Mouse (Mus musculus) limb, embryonic 12.5 days (tissue): Measurements from ENCODE around the gene Dnah2. TPM values are rescaled to one million over a fixed set of nuclear protein-coding genes. Genes with fewer than 3 reads are reported as not detected.

Experiments
- ATAC-seq: fragments of 200-750 bp; cut with Nextera tagmentation; 2 replicates; pipeline ENCODE4 v1.8.0; 2017; ENCODE audit warnings: low read depth, moderate TSS enrichment; ENCODE audit not compliant: insufficient number of reproducible peaks, insufficient read depth, low FRiP score, low TSS enrichment
- H3K27ac ChIP-seq: fragments of 300-500 bp; sonication (generic); 2 replicates; pipeline ENCODE4 v1.5.1; 2016; ENCODE audit warnings: mild to moderate bottlenecking, moderate library complexity
- H3K27me3 ChIP-seq: fragments of 300-500 bp; sonication (generic); 2 replicates; pipeline ENCODE4 v1.6.1; 2016; ENCODE audit warnings: mild to moderate bottlenecking, moderate library complexity
- H3K36me3 ChIP-seq: fragments of 300-500 bp; sonication (generic); 2 replicates; pipeline ENCODE4 v1.6.1; 2016; ENCODE audit warnings: mild to moderate bottlenecking, moderate library complexity
- H3K4me1 ChIP-seq: fragments of 300-500 bp; sonication (generic); replicated peaks from 2 replicates; pipeline ENCODE4 v1.6.1; 2016
- H3K4me2 ChIP-seq: fragments of 300-500 bp; sonication (generic); 2 replicates; pipeline ENCODE4 v1.6.1; 2016; ENCODE audit warnings: mild to moderate bottlenecking, moderate library complexity
- H3K4me3 ChIP-seq: fragments of 300-500 bp; sonication (generic); replicated peaks from 2 replicates; pipeline ENCODE4 v1.5.1; 2016; ENCODE audit warnings: mild to moderate bottlenecking
- H3K9ac ChIP-seq: fragments of 300-500 bp; sonication (generic); replicated peaks from 2 replicates; pipeline ENCODE4 v1.6.1; 2016; ENCODE audit warnings: mild to moderate bottlenecking, moderate library complexity
- H3K9me3 ChIP-seq: fragments of 300-500 bp; sonication (generic); 2 replicates; pipeline ENCODE4 v1.6.1; 2016; ENCODE audit warnings: mild to moderate bottlenecking, moderate library complexity
- WGBS: fragments of 180-500 bp; shearing (Covaris S2); methylation state at CpG from one replicate; pipeline ENCODE4 v1.1.7; 2016; 5-methylcytosine and 5-hydroxymethylcytosine counted together
- polyA plus RNA-seq: library from polyadenylated mRNA; unstranded; fragments of >200 nt; fragmentation: Nextera tagmentation; extraction: Ambion mirVana; gene quantifications from 2 replicates; pipeline ENCODE4 v1.2.1, GENCODE M21; 2016

Gene Dnah2
- polyA plus RNA-seq, 1 experiment from 2014 or later = 1.9 TPM

DNA sequence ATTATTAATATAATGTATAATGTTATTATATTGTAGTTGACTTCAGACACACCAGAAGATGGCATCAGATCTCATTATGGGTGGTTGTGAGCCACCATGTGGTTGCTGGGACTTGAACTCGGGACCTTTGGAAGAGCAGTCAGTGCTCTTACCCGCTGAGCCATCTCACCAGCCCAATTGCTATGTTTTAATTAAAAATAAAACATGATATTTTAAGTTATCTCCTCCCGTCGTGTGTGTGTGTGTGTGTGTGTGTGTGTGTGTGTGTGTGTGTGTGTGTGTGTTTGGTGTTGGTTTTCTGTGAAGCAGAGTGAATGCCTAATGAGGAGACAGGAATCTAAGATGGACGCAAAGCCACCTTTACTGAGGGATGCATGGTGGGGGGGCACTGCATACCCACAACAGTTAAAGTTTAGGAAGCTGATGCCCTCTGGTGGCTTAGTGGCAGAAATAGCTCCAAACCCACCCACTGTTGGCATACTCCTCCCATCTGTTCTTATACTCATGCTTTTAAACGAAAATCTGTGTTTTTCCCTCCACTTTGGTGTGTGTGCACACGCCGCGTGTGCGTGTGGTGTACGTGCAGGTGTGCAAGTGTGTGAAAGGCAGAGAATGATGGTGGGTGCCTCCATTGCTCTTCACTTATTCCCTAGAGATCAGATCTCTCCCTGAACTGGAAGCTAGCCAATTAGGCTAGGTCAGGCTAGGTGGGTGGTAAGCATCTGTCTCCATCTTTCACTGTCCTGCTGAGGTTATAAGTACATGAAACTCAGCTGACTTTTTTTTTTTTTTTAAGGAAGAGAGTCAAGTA, 116.9 kb downstream of the Dnah2 start:
- Histone ChIP-seq H3K27me3 (no peaks in the 10 kb centered on the region; the same call in 1 of the 2 replicates), H3K9me3 (no peaks in the 10 kb centered on the region), H3K4me3 (no peak overlapping the region), H3K27ac (no peak overlapping the region), H3K36me3 (no peaks in the 10 kb centered on the region), H3K4me2 (0 out of 2 replicates have a peak overlapping the region, but pooled peaks have one; percentile 28), H3K4me1 (peaks cover 18% of the 10 kb centered on the region), H3K9ac (no peak overlapping the region)
- ATAC-seq = no peak
- WGBS = 32% methylated on average over 11 of the region's 11 CpGs

DNA sequence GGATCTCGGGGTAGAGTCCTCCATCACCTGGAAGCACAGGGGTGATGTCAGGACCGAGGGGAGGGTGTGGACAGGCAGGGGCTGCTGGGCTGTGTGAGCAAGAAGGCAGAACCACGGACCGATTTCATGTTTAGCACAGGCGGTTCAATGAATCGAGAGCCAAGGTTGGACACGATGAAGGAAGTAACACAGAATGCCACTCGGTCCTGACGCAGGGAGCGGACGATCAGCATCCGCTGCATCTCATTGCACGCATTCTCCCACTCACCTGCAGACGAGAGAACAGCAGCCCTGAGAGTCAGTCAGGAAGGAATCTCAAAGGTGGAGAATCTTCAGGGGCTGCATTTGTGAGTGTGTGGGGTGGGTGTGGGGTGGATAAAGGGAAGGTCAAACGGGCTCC, 118.3 kb downstream of the Dnah2 start:
- H3K9me3 ChIP-seq = no peaks in the 10 kb centered on the region
- WGBS = 90% methylated on average over 15 of the region's 15 CpGs
- no peaks in the 10 kb centered on the region; the same call in 1 of the 2 replicates for H3K27me3 ChIP-seq
- H3K4me3 ChIP-seq = no peak overlapping the region
- no peak for ATAC-seq
- no peaks in the 10 kb centered on the region for H3K36me3 ChIP-seq
- no peak overlapping the region for H3K9ac ChIP-seq
- no peak overlapping the region for H3K4me2 ChIP-seq
- H3K27ac ChIP-seq = no peak overlapping the region
- H3K4me1 ChIP-seq = peaks cover 18% of the 10 kb centered on the region

DNA sequence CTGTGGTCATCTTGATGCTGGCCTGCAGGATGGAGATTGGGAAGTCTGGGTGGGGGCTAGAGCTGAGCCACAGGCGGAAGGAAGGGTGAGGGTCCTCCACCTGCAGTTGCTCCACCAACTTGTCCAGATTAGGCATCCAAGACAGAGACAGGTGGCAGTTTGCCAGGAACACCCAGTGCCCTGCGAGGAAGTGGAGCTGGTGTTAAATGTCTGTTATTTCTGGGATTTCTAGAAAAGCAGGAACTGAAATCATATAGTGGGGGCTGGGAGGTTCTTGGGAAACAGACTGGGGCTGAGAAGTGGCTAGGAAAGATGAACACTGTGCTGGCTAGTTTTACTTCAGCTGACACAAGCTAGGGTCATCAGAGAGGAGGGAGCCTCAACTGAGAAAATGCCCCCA, 119.6 kb downstream of the Dnah2 start:
- Histone ChIP-seq H3K27ac (no peak overlapping the region; the same call in 1 of the 2 replicates), H3K9ac (no peak overlapping the region), H3K9me3 (no peaks in the 10 kb centered on the region), H3K36me3 (no peaks in the 10 kb centered on the region), H3K27me3 (no peaks in the 10 kb centered on the region), H3K4me3 (no peak overlapping the region), H3K4me1 (peaks cover 18% of the 10 kb centered on the region), H3K4me2 (no peak overlapping the region)
- WGBS = 39% methylated on average over 2 of the region's 2 CpGs
- ATAC-seq = no peak

DNA sequence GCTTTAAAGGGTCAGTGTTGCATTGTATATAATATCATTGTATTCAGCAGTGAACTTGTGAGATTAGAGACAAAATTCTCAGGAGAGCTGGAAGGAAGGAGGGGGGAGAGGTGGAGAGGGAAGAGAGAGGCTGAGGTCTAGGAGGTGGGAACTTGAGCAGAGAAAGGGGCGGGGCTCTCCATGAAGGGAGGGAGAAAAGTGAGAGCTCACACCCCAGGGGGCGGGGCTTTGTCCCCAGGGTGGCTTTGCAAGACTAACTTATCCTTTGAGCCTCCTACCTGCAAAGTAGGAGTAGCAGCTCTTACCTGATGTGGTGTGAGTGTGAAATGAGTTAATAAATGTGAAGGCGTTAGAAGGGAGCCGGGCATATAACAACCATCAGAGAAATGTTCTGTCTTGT, 120.2 kb downstream of the Dnah2 start:
- Histone ChIP-seq H3K4me1 (peaks cover 18% of the 10 kb centered on the region), H3K9ac (no peak overlapping the region), H3K4me2 (no peak overlapping the region), H3K36me3 (no peaks in the 10 kb centered on the region), H3K27me3 (no peaks in the 10 kb centered on the region), H3K27ac (no peak overlapping the region), H3K4me3 (no peak overlapping the region), H3K9me3 (no peaks in the 10 kb centered on the region)
- WGBS = 18% methylated on average over 4 of the region's 4 CpGs
- ATAC-seq = no peak

DNA sequence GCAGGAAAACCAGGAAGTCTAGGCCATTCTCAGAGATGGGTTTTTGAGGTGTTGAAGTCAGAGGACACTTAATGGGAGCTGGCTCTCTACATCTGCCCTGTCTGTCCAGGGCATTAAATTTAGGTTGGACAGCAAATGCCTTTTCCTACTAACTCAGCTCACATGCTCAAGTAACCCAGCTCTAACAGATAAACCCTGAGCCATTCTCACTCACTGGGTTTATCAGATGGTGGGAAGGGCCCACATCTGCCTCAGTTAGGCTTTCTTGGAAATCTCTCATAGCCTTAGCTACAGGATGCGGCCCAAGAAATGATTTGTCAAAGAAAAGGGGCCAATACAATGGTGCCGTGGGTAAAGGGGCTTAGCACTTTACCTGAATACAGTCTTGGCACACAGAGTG, 122.7 kb downstream of the Dnah2 start:
- Histone ChIP-seq H3K27ac (no peak overlapping the region), H3K36me3 (no peaks in the 10 kb centered on the region)
- WGBS = 78% methylated on average over 2 of the region's 2 CpGs

DNA sequence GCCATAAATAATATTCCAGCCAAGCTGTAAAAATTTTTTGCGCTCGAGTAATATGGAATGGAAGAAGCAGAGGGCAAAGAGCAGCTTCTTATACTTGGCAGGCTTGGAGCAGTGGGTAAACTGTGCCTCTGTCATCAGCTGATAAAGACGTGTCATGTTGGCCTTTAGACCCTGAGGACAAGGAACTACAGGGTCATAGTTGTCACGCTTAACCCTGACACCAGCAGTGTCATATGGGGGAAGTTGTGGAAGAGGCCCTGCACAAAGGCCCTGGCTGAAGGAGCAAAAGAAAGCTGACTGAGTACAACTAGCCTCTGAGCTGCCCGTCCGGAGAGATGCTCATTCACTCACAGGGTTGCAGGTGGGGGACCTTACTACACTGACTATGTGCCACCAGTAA, 125.0 kb downstream of the Dnah2 start:
- peaks cover 30% of the 10 kb centered on the region for H3K27me3 ChIP-seq
- no peak overlapping the region for H3K4me3 ChIP-seq
- no peak overlapping the region for H3K4me2 ChIP-seq
- no peak overlapping the region for H3K27ac ChIP-seq
- ATAC-seq = no peak
- no peaks in the 10 kb centered on the region for H3K36me3 ChIP-seq
- H3K9ac ChIP-seq = no peak overlapping the region
- H3K4me1 ChIP-seq = peaks cover 29% of the 10 kb centered on the region
- 71% methylated on average over 6 of the region's 6 CpGs for WGBS
- H3K9me3 ChIP-seq = no peaks in the 10 kb centered on the region

More for the DNA sequence above, 122.7 kb downstream of the Dnah2 start:
- ATAC-seq = no peak
- H3K9me3 ChIP-seq = no peaks in the 10 kb centered on the region
- no peak overlapping the region for H3K9ac ChIP-seq
- H3K4me1 ChIP-seq = peaks cover 16% of the 10 kb centered on the region
- no peak overlapping the region for H3K4me3 ChIP-seq
- peaks cover 21% of the 10 kb centered on the region for H3K27me3 ChIP-seq
- no peak overlapping the region for H3K4me2 ChIP-seq

DNA sequence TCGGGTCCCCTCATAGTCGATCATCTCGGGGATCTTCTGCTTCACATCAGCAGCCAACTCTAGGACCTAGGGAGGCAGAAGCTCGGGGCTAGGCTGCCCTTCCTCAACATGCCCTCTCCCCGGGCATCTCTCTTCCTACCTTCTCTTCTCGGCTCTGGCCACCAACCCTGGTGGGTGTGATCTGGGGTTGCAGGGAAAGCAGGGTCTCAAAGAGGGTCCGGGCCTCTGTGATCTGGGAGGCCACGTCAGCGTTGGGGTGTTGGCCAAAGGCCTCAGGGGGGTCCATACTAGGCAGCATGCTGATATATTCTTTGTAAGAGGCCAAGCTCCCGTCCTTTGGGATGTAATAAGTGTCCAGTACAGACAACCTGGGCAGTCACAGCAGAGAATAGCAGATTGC, 126.1 kb downstream of the Dnah2 start:
- no peaks in the 10 kb centered on the region for H3K9me3 ChIP-seq
- 83% methylated on average over 10 of the region's 10 CpGs for WGBS
- H3K27ac ChIP-seq = no peak overlapping the region
- peaks cover 26% of the 10 kb centered on the region for H3K4me1 ChIP-seq
- no peak overlapping the region for H3K4me2 ChIP-seq
- no peak overlapping the region for H3K4me3 ChIP-seq
- peaks cover 30% of the 10 kb centered on the region for H3K27me3 ChIP-seq
- no peaks in the 10 kb centered on the region for H3K36me3 ChIP-seq
- H3K9ac ChIP-seq = no peak overlapping the region
- ATAC-seq = no peak

DNA sequence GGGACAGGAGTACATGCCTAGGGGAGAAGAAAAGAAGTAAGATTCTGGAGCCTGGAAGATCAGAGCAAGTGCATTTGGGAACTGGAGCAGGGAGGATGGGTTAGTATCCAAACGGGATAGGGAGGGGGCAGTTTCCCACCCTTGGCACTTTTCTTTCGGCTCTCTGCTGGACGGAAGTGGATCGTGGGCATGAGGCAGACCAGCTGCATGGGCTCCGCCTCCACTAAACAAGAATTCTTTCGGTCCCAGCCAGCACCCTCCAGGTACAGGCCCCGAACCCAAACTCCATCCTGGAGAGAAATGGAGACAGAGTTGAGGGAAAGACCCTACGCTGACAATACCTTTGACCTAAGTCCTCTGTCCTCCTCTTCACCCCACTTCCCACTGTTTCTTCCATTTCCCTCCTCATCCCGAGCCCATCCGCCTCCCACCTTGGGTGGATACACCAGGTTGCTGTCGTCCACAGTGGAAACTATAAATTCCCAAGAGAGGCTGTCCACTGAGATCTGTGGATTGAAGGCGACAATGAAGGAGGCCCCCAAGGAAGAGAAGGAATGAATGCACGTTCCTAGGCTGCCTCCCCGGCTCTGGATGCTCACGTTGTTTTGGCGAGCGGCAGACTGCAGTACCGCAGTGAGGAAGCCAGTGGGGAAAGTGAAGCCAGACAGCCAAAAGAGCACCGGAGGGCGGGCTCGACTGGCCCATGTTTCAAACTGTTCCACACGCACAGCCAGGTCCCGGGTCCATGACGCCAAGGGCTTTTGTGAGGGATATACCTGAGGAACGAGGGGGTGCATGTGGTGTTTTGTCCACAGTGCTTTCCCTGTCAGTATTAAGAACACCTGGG, 127.6 kb downstream of the Dnah2 start:
- ATAC-seq = no peak

DNA sequence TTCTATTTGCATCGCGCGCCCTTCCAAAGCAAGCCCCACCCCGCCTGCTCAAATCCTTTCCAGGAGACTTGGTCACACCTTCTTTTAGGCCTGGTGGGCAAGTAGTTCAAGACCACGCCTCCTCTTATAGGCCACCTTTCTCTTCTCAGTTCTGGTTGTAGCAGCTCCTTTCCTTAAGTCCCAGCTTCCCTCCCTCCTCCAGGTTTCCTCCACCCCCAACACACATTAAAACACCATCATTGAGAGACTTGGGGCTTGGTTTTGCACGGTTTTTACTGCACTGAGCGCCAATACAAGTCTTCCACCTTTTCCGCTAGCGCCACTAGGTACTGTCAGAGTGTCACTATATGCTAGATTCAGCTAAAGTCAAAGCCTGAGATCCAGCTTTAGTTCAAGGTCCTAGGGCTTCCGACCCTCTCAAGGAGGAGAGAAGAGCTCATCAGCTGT, 128.3 kb downstream of the Dnah2 start:
- Histone ChIP-seq H3K36me3 (no peaks in the 10 kb centered on the region), H3K9ac (peak overlapping the region; percentile 54; the same call in 1 of the 2 replicates), H3K27me3 (peaks cover 30% of the 10 kb centered on the region), H3K4me1 (peaks cover 36% of the 10 kb centered on the region), H3K4me2 (peak overlapping the region; percentile 99), H3K27ac (no peak overlapping the region), H3K9me3 (no peaks in the 10 kb centered on the region), H3K4me3 (peak overlapping the region; percentile 79)
- WGBS = 11% methylated on average over 10 of the region's 10 CpGs
- no peak for ATAC-seq

More for the DNA sequence above, 127.6 kb downstream of the Dnah2 start:
- no peaks in the 10 kb centered on the region for H3K36me3 ChIP-seq
- H3K4me2 ChIP-seq = peak overlapping the region; percentile 99
- peaks cover 36% of the 10 kb centered on the region for H3K4me1 ChIP-seq
- WGBS = 13% methylated on average over 25 of the region's 25 CpGs
- no peak overlapping the region for H3K27ac ChIP-seq
- 0 out of 2 replicates have a peak overlapping the region, but pooled peaks have one; percentile 79 for H3K4me3 ChIP-seq
- H3K9ac ChIP-seq = 0 out of 2 replicates have a peak overlapping the region, but pooled peaks have one; percentile 9
- H3K9me3 ChIP-seq = no peaks in the 10 kb centered on the region
- H3K27me3 ChIP-seq = peaks cover 30% of the 10 kb centered on the region

DNA sequence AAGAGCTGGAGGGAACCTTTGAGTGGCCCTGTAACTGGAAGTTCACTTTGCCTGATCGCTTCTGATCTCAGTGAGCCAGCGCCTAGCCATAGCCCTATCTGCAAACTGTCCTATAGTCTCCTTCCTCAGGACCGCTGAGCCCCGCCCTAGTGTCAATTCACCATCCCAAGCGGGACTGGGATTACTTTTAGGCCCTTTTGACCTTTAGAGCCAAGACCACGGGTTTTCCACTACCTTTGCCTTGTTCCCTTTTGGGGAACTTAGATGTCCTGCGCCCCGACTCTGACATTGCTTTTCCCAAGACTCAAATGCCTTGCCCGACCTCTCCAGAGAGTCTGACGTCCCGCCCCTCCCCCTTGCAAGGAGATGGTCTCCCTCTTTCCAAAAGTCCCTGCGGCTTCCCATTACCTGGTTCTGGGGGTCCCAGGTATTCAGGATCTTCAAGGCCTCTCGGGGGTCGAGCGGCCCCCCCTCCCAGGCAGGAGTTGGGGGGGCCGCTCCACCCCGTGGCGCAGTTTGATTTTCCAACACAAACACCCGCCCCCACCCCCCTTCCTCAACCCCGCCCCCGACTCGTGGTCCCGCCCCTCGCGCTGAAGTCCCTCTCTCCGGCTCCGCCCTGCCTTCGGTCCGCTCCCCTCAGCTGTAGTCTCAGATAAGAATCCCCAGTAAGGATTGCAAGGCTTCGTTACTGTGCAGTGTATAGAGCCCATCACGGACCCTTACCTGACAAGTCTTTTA, 128.9 kb downstream of the Dnah2 start:
- Histone ChIP-seq H3K4me2 (peak overlapping the region; percentile 99), H3K36me3 (no peaks in the 10 kb centered on the region), H3K9me3 (no peaks in the 10 kb centered on the region), H3K4me3 (peak overlapping the region; percentile 79), H3K27ac (peak overlapping the region; percentile 99), H3K4me1 (peaks cover 38% of the 10 kb centered on the region), H3K9ac (peak overlapping the region; percentile 54), H3K27me3 (peaks cover 30% of the 10 kb centered on the region)
- ATAC-seq = no peak
- under 1% methylated on average over 31 of the region's 31 CpGs for WGBS
